Mouse (Mus musculus) right cerebral cortex, postnatal 25 days (tissue): ENCODE data around the gene B3galt1.

Experiments used
- DNase-seq: peaks from one replicate; pipeline ENCODE4 v3.0.0; 2022

The B3galt1 gene

DNA sequence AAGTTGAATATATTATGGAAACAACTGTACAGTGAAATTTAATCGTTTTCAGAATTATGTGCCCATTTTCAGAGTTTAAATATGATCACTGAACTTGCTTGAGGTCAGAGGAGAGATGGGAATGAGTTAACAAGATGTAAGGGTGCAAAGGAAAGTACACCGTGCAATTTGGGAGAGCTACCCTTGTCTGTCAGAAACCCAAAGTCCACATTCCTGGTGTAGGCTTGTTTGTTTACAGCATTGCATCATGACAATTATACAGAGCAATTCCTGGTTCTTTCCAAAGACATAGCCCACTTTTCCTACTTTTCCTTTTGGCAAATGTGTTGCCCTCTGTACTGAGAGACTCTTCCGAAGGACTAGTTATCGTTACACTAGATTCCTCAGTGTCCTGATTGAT is 390.5 kb downstream of the B3galt1 start:
- DNase-seq = no peak

DNA sequence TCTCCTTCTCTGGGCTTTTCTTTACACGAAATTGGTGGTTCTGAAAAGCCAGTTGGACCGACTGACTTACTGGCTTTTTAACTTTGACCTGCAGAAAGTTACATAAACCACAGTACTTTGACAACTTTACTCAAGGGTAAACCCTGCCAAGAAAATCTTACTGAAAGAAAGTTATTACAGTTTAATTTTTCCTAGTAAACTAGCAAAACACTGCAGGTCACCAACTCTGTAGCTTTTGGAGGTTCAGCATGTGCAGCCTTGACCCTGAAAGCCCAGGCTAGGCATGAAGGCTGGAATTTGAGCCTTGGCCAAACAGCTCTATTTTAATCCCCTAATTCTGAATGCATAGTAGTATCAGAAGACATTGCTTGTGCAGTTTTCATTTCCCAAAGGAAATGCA is 391.9 kb downstream of the B3galt1 start:
- no peak for DNase-seq

DNA sequence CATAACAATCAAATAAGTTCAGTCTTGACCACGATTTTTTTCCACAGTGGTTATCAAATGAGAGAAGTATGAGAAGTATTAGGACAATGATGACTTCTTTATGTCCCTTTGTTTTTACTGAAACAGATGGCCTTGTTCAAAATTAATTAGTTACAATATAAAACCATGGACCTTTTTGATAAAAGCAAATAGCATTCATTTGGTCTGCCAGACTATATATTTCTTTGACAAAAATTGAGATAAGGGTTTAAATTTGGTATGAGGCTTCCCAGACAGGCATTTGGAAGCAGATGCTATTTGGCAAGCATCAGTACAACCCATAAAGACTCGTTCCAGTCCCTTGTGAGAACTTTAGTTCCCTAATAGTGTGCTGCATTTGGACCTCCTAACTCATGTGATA is 395.0 kb downstream of the B3galt1 start:
- no peak for DNase-seq

DNA sequence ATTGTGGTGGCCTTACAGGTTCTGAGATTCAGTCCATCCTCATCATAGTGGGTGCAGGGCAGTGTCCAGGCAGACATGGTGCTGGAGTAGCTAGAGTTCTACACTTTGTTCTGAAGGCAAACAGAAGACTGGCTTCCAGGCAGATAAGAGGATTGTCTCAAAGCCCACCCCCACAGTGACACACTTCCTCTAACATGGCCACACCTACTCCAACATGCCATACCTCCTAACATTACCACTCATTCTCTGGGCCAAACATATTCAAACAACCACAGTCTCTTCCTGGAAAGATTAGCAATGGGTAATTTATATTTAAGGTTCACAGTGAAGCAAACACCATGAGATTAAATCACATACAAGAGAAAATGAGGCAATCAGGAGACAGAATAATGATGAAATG is 403.1 kb downstream of the B3galt1 start:
- DNase-seq = no peak

DNA sequence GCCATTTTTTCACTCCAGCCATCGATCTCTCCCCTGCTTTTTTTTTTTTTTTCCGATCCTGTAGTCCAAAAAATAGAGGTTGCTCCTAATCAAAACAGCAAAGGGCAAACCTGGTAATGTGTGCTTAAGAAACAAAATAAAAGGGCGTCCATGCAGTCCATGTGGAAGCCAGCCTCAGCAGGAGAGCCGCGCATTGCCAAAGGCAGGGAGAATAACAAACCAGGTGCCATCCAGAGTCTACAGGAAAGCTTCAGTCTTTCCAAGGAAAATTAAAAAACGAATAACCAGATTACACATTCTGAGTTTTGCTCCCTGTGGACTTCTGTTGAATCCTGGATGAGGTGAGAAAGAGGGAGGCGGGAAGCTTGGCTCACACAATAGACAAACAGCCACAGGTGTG is 405.4 kb downstream of the B3galt1 start:
- no peak for DNase-seq

DNA sequence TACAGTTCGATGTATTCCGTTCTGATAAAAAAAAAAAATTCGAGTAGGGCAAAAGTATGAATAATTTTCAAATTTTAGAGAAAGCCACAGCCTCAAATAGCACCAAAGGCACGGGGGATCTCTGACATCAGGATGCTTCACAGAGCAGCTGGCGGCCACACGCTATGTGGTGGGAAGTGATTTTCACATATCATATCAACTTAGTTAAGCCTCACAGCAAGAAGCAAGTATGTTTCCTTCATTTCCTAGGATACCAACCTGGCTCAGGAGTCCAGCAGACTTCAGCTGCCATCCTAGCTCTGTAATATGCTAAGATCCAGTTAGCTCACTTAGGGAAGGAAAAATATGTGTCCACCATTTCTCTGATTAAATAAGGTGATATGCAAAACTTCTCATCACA is 405.9 kb downstream of the B3galt1 start:
- peak; percentile 63 for DNase-seq

DNA sequence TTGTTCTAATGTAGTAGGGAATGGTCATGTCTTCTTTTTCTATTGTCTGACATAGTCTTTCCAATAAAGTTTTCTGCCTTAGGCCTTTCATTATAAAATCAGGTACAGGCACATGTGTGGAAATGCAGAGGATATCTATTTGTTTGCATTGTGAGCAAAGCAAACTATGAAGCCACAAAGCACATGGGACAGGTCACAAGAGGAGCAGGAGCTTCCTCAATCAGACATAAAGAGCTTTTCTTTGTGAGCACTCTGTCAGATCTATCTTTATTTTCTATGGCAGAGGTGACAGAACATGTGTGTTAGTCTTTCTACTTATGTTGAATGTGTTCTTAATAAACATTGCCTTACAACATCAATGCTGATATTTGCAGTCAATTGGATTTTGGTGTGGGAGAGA is 410.1 kb downstream of the B3galt1 start:
- no peak for DNase-seq

DNA sequence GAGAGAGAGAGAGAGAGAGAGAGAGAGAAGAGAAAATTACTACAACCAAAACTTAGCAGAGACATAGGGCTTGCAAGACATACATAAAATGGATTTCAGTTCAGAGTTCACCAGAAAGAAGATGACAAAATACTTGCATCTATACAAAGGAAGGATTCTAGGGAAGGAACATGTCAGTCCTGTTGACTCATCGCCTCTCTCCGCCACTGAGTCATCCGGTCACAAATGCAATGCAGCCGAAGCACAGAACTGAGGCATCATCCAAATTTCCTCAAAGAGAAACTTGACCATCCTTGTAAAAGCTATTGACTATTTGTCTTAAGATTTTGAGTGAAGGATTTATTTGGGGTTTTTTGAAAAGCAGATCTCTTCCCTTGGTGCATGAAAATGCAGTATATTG is 410.8 kb downstream of the B3galt1 start:
- peak; percentile 8 for DNase-seq

DNA sequence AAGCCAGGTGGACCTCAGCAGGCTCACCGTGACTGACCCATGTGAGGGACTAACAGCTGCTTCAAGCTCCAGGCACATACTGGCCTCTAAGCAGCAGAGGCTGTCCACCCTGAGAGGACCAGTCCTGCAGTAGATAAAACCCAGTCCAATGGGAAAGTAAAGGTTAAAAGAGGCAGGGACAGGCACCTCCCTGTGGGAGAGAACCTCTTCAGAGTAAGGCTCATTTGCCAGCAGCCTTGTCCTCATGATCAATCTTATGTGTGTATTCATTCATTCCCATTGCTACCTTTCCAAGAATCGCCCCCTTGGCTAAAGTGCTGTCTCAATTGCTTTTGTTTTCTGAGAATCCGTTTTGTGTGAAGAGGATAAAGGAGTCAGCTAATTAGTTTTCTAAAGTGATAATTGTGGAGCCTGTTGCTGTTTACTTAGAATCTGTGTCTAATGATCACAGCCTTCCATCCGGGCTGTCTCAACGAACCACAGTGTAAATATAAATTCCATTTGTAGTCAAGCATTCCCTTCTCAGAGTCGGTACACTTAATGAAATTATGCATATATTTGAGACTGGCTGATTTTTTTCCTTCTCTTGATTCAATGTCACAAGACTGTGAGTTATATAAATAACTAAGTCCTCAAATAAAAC is 412.1 kb downstream of the B3galt1 start:
- DNase-seq = no peak

DNA sequence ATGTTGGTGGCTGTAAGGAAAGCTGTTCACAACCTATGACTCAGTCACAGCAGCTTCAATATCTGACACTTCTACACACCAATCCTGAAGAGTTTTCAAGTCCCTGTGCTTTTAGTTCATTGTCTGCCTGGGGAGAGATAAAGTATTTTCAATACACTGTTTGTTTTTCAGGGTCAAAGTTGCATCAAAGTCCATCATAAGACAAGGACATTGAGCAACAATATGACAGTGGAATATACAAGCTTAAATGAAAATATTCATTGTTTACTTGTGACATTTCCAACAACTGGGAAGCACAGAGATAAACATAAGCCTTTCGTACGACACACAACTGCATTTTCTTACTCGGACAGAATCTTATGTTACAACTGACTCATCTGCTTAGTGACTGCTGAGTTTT is 417.9 kb downstream of the B3galt1 start:
- DNase-seq = no peak

DNA sequence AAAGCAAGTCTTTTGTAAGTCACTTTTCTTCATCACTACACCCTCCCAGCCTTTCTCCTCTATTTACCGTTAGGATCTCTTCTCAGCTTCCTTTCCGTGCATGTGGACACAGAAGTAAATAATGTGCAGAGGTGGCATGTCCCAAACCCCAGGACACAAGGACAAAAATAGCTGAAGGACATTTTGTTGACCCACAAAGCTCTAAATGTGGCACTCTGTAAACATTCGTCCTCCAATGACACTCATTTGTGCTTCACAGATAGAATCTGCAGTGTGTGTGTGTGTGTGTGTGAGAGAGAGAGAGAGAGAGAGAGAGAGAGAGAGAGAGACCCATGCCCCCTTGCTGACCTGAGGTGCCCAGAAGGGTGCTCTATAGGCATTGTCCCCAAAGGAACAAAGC is 419.5 kb downstream of the B3galt1 start:
- no peak for DNase-seq

DNA sequence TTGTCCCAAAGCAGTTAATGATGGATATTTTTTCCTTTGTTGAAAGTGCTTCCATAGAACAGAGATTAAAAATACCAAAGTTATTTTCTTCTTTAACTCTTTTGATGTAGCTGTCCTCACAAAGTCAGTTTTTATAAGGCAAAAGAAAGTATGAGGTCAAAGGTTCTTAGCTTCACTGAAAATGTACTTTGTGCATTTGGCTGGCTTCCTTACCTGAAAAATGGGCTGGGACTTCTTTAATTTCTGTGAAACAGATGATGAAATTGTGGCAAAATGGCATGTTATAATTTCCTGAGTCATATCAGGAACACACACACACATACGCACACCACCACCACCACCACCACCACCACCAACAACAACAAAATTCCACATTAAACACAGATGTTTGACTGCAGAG is 427.8 kb downstream of the B3galt1 start:
- DNase-seq = no peak

DNA sequence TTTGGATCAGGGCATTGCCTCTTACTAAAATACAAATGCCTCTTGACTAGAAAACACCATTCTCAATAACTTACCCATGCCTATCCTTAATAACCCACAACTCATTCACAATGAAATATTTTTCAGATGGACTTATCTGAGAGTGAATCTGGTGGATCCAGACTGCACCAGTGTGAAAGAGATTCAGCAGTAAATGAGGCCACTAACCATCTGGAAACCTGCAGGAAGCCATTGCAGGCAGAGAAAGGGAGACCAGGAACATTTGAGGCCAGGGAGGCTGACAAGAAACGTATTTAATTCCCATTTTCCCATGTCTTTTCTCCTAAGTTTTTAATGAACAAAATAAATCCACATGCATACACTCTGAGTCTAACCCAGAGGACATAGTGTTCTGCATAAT is 437.4 kb downstream of the B3galt1 start:
- no peak for DNase-seq

DNA sequence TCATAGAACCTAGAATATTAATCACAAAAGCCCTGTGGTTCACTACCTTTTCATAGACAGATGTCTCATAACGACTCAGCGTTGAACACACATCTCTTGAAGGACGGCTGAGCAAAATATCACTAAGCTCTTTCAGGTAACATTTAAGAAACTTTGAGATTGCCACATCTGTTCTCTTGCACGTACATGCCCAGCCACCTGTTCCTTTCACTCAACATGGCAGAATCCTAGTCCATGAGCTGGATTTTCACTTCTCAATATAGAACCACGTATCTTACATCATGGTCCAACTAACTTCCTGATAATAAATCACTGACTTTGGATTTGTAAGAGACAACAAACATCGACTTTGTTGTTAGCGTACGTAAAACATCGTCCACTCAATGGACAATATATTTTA is 439.5 kb downstream of the B3galt1 start:
- DNase-seq = no peak

DNA sequence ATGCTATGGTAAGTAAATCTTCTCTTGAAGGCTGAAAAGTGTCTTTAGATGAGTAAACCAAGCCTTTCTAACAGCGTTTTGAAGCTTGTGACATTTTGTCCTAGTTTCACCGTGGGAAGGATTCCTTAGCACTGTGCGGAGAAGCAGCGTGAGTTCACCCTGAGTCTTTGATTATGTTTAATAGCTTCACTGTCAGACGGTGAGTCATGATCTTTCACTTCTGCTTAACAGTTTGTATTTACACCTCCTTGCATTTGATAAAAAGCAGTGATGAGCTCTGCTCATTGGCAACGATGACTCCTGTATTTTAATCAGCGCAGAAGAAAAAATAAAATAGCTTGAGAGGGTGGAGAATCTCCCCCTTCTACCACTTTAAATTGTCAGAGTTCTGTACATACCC is 440.0 kb downstream of the B3galt1 start:
- no peak for DNase-seq

DNA sequence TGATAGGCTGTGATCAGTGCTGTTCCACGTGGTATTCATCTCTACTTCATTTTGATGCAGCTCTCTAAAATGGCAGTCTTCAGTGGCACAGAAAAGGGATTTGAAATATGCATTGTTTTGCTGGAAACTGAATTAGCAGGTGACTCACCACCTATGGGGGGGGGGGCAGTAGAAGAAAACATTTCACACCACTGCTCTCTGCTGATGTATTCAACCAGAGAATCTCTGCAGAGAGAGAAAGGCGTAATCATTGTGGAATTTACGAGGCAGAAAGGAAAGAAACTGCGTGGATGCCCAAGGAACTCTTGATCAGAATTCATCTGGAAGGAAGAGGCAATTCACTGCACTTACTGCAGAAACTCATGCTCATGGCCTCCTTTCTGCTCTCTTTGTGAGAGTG is 445.7 kb downstream of the B3galt1 start:
- DNase-seq = no peak

DNA sequence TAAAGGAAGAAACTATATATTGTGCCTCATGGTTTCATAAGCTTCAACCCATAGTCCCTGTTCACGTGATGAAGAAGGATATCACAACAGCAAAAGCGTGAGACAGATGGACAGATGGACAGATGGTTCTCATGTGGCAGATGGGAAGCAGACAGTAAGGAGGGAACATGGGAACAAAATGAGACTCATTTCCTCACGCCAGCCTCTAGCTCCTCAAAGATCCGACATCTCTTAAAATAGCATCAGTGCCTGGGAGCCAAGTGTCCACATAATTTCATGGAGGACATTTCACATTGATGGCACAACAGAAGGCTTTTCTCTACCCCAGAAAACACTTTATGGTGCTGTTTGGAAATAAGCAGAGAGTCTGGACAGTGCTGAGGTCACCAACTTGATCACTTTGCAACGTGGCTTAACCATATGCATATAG is 454.6 kb downstream of the B3galt1 start:
- no peak for DNase-seq

DNA sequence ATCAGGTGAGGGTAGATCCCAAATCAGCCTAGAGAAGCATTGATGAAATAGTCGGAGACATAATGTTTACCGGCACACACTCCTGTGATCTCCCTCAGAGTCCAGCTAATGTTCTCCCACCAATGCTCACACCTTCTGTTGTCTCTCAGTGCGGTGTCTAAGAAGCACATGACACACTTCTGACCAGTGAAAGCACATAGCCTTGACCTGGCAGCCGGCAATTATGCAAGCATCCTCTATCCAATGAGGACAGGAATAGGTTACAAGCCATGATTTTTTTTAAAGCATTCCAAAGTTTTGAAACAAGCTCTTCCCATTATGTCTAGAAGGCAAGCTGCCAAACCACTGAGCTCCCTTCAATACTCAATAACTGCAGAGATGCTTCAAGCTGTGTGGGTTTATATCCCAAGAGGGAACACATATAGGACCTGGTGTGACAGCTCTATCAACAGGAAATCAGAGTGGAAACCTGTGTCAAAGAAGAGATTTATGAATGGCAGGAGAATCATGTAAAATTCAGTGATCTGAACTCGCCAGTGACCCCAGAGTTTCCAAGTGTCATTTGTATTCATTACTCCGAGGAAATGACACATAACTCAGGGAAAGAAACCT is 456.0 kb downstream of the B3galt1 start:
- DNase-seq = no peak

DNA sequence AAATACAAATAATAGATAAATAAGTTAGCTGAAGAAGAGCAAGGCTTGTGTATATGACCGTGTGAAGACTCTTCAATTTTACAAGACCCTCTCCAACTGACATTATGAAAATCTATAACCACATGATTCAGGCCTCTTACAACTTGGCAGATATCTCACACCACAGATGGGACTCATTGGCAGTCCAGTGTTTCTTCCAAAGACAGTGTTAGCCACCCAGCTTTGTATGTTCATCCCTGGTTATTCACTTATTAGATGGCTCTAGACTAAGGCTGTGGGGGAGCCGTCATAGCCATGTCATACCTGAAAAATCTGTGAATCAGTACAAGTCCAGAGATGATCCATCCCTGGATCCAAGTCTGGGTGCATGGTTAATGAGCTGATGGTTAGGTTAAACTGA is 463.1 kb downstream of the B3galt1 start:
- DNase-seq = no peak

DNA sequence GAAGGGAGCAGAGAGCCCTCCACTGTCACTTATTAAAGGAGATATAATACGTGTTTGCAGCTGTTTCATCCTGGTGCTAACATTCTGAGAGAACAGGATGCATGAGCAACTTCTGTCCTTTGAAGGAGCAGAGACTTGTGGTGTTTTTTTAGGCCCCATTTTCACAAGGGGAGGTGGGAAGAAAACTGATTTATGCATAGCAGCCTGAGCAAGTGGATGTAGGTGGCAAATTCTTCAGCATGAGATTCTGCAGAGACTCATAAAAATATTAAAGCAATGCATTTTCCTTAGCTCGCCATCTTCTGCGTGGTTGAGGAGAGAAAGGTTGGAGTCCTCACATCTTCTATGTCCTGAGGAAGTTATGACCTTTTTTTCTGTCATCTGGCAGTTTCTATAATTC is 469.0 kb downstream of the B3galt1 start:
- peak; percentile 23 for DNase-seq

DNA sequence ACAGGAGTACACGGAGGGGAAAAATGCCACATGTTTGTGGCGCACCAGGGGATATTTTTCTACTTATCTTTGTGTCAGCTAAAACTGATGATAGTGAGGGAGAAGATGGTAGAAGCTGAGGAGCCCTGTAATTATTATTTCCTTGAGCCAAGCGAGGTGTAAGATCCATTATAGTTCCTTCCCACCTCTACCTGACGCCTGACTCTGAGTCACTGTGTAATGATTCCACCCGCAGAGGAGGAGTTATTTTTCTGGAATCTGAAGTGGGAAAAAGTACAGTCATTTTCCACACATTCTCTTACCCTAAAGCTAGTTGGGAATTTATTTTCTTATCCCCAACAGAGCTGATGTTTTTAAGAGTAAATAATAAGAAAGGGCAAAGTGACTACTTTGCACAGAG is 475.1 kb downstream of the B3galt1 start:
- DNase-seq = peak; percentile 27

DNA sequence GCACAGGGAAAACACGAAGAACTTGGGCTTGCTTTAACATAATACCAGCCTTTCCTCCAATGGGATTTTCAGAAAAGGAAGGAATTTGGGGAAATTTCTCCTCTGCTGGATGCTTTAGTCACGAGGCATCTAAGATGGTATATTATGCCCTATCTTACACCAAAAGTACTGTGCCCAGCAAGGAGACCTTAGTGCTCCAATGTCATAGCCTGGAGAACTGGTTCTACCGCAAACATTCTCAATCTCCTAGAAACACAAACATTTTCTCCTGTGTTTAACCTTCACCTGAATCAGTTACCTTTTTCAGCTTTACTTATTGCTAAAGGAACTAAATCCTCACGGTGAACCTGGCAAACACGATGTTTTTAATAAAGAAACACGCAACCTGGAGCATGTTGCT is 486.8 kb downstream of the B3galt1 start:
- DNase-seq = no peak

DNA sequence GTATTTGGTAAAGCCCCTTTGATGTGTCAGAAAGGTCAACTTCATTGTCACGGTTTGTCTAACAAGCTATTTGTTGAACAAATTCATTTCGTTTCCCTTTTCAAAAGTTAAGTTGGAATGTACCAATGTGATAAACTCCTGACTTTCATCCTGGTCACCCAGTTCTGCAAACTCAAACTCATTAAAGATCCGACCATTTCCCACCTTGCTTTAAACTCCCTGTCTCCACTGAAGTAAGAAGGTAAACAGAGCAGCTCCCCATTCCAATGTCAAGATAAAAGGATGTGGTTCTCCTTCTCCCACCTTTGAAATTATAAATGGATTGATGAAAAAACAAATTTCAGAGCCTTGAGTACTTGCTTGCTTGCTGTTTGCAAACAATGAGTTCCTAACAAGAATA is 487.6 kb downstream of the B3galt1 start:
- DNase-seq = no peak

DNA sequence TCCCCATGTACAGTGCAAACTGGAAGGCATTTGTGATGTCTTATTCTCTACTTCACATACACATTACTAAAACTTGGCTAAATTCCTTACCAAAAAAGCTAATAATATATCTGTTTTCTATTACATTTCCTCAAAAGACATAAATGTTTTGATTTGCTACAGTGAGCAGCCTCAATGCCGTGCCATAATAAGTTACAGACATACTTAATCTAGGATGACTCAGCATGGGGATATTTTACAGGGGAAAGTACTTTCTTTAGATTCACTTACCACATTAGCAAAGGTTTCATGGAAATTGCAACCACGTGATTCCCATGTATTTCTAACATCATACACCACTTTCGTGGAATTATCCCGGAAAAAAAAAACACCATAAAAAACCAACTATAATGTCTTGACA is 495.7 kb downstream of the B3galt1 start:
- DNase-seq = no peak
